Mouse (Mus musculus): Measurements from ENCODE around the gene Bex1. TPM values are rescaled to one million over a fixed set of nuclear protein-coding genes. Genes with fewer than 3 reads are reported as not detected.

Gene Bex1
- total and polyA plus RNA-seq, 3 experiments = 0.17 to 0.27 TPM; not detected in 1

GRCm38 (mm10) chrX:136244574-136245229, 29.4 kb upstream of the Bex1 start, which contains the start of gene Tceal9:
Gene Tceal9, plus strand, starts transcription at chrX:136245079.
- peak; percentile 98 for ATAC-seq (ENCODE audit: extremely low read depth, insufficient number of reproducible peaks, low FRiP score, poor library complexity, severe bottlenecking)
- TF ChIP-seq TAL1 (conservative IDR thresholded peaks at IDR 0.05; ENCODE audit: low read depth, low read length) = no peak
- no peak for TF ChIP-seq CTCF (IDR thresholded peaks at IDR 0.05; ENCODE audit: low read depth, low read length)
- TF ChIP-seq POLR2AphosphoS5 (IDR thresholded peaks at IDR 0.05; ENCODE audit: insufficient replicate concordance, low read depth, low read length) = no peak
- no peak for TF ChIP-seq GATA1 (IDR thresholded peaks at IDR 0.05; ENCODE audit: borderline replicate concordance, low read length)
- no peak for TF ChIP-seq GATA2 (IDR thresholded peaks at IDR 0.05; ENCODE audit: borderline replicate concordance, low read depth, low read length)

GRCm38 (mm10) chrX:136243181-136243580, 27.9 kb upstream of the Bex1 start:
- Histone ChIP-seq H3K36me3 (replicated peaks) (peaks cover 14% of the 10 kb centered on the region), H3K4me3 (ENCODE audit: low read depth, low read length) (no peak overlapping the region), H3K9me3 (replicated peaks) (no peaks in the 10 kb centered on the region), H3K27me3 (ENCODE audit: insufficient read depth, low read length) (no peaks in the 10 kb centered on the region), H3K4me1 (ENCODE audit: insufficient read depth, low read depth, low read length) (0 out of 2 replicates have a peak, but pooled peaks cover 6% of the 10 kb centered on the region)
- DNase-seq (ENCODE audit: low spot score) (no peak), ATAC-seq (ENCODE audit: extremely low read depth, insufficient number of reproducible peaks, low FRiP score, poor library complexity, severe bottlenecking) (no peak)
- TF ChIP-seq GATA2 (IDR thresholded peaks at IDR 0.05; ENCODE audit: borderline replicate concordance, low read depth, low read length) = no peak
- TF ChIP-seq TAL1 (conservative IDR thresholded peaks at IDR 0.05; ENCODE audit: low read depth, low read length) = no peak
- no peak for TF ChIP-seq CTCF (IDR thresholded peaks at IDR 0.05; ENCODE audit: low read depth, low read length)
- no peak for TF ChIP-seq POLR2AphosphoS5 (IDR thresholded peaks at IDR 0.05; ENCODE audit: insufficient replicate concordance, low read depth, low read length)
- TF ChIP-seq GATA1 (IDR thresholded peaks at IDR 0.05; ENCODE audit: borderline replicate concordance, low read length) = no peak

More at GRCm38 (mm10) chrX:136244574-136245229, 29.4 kb upstream of the Bex1 start, which contains the start of gene Tceal9:
- Histone ChIP-seq H3K4me1 (ENCODE audit: insufficient read depth, low read depth, low read length) (0 out of 2 replicates have a peak, but pooled peaks cover 6% of the 10 kb centered on the region), H3K36me3 (replicated peaks) (peaks cover 16% of the 10 kb centered on the region), H3K27me3 (ENCODE audit: insufficient read depth, low read length) (no peaks in the 10 kb centered on the region), H3K9me3 (replicated peaks) (no peaks in the 10 kb centered on the region), H3K4me3 (ENCODE audit: low read depth, low read length) (peak within 1 kb of the TSS; percentile 70)
- DNase-seq (ENCODE audit: low spot score) = peak; percentile 61

GRCm38 (mm10) chrX:136238118-136238517, 22.8 kb upstream of the Bex1 start:
- no peak for TF ChIP-seq GATA1 (IDR thresholded peaks at IDR 0.05; ENCODE audit: borderline replicate concordance, low read length)
- no peak for TF ChIP-seq GATA2 (IDR thresholded peaks at IDR 0.05; ENCODE audit: borderline replicate concordance, low read depth, low read length)
- H3K27me3 ChIP-seq (ENCODE audit: insufficient read depth, low read length) = no peaks in the 10 kb centered on the region
- no peaks in the 10 kb centered on the region for H3K9me3 ChIP-seq (replicated peaks)
- no peak overlapping the region for H3K4me3 ChIP-seq (ENCODE audit: low read depth, low read length)
- H3K36me3 ChIP-seq (replicated peaks) = no peaks in the 10 kb centered on the region
- ATAC-seq (ENCODE audit: extremely low read depth, insufficient number of reproducible peaks, low FRiP score, poor library complexity, severe bottlenecking) (no peak), DNase-seq (ENCODE audit: low spot score) (no peak)
- H3K4me1 ChIP-seq (ENCODE audit: insufficient read depth, low read depth, low read length) = peaks cover 7% of the 10 kb centered on the region

- DNase-seq (ENCODE audit: low spot score) = no peak
Measured at GRCm38 (mm10) chrX:136227768-136228167, 12.5 kb upstream of the Bex1 start.

GRCm38 (mm10) chrX:136223714-136224113, 8.4 kb upstream of the Bex1 start:
- H3K27me3 ChIP-seq (ENCODE audit: insufficient read depth, low read length) = no peaks in the 10 kb centered on the region
- DNase-seq (ENCODE audit: low spot score) = no peak
- no peak overlapping the region for H3K4me3 ChIP-seq (ENCODE audit: low read depth, low read length)
- TF ChIP-seq GATA2 (IDR thresholded peaks at IDR 0.05; ENCODE audit: borderline replicate concordance, low read depth, low read length) = no peak
- no peak for TF ChIP-seq TAL1 (conservative IDR thresholded peaks at IDR 0.05; ENCODE audit: low read depth, low read length)
- no peak for TF ChIP-seq CTCF (IDR thresholded peaks at IDR 0.05; ENCODE audit: low read depth, low read length)
- TF ChIP-seq POLR2AphosphoS5 (IDR thresholded peaks at IDR 0.05; ENCODE audit: insufficient replicate concordance, low read depth, low read length) = no peak
- TF ChIP-seq GATA1 (IDR thresholded peaks at IDR 0.05; ENCODE audit: borderline replicate concordance, low read length) = no peak
- no peak for ATAC-seq (ENCODE audit: extremely low read depth, insufficient number of reproducible peaks, low FRiP score, poor library complexity, severe bottlenecking)
- H3K4me1 ChIP-seq (ENCODE audit: insufficient read depth, low read depth, low read length) = peaks cover 3% of the 10 kb centered on the region
- H3K9me3 ChIP-seq (replicated peaks) = no peaks in the 10 kb centered on the region
- no peaks in the 10 kb centered on the region for H3K36me3 ChIP-seq (replicated peaks)

More at GRCm38 (mm10) chrX:136227768-136228167, 12.5 kb upstream of the Bex1 start:
- Histone ChIP-seq H3K27me3 (ENCODE audit: insufficient read depth, low read length) (no peaks in the 10 kb centered on the region), H3K4me1 (ENCODE audit: insufficient read depth, low read depth, low read length) (peaks cover 7% of the 10 kb centered on the region), H3K4me3 (ENCODE audit: low read depth, low read length) (no peak overlapping the region), H3K36me3 (replicated peaks) (no peaks in the 10 kb centered on the region), H3K9me3 (replicated peaks) (no peaks in the 10 kb centered on the region)
- TF ChIP-seq POLR2AphosphoS5 (IDR thresholded peaks at IDR 0.05; ENCODE audit: insufficient replicate concordance, low read depth, low read length) = no peak
- no peak for TF ChIP-seq GATA1 (IDR thresholded peaks at IDR 0.05; ENCODE audit: borderline replicate concordance, low read length)
- no peak for TF ChIP-seq GATA2 (IDR thresholded peaks at IDR 0.05; ENCODE audit: borderline replicate concordance, low read depth, low read length)
- no peak for TF ChIP-seq CTCF (IDR thresholded peaks at IDR 0.05; ENCODE audit: low read depth, low read length)
- TF ChIP-seq TAL1 (conservative IDR thresholded peaks at IDR 0.05; ENCODE audit: low read depth, low read length) = no peak
- no peak for ATAC-seq (ENCODE audit: extremely low read depth, insufficient number of reproducible peaks, low FRiP score, poor library complexity, severe bottlenecking)

- Histone ChIP-seq H3K4me1 (ENCODE audit: insufficient read depth, low read depth, low read length) (no peaks in the 10 kb centered on the region), H3K27me3 (ENCODE audit: insufficient read depth, low read length) (no peaks in the 10 kb centered on the region), H3K36me3 (replicated peaks) (no peaks in the 10 kb centered on the region), H3K9me3 (replicated peaks) (no peaks in the 10 kb centered on the region), H3K4me3 (ENCODE audit: low read depth, low read length) (no peak overlapping the region)
- ATAC-seq (ENCODE audit: extremely low read depth, insufficient number of reproducible peaks, low FRiP score, poor library complexity, severe bottlenecking) (no peak), DNase-seq (ENCODE audit: low spot score) (no peak)
- TF ChIP-seq GATA2 (IDR thresholded peaks at IDR 0.05; ENCODE audit: borderline replicate concordance, low read depth, low read length) (no peak), GATA1 (IDR thresholded peaks at IDR 0.05; ENCODE audit: borderline replicate concordance, low read length) (no peak)
Measured at GRCm38 (mm10) chrX:136216303-136216702, 990 bp upstream of the Bex1 start.
